ENCODE assay signal across 8 mouse cellular contexts in the genomic region with DNA sequence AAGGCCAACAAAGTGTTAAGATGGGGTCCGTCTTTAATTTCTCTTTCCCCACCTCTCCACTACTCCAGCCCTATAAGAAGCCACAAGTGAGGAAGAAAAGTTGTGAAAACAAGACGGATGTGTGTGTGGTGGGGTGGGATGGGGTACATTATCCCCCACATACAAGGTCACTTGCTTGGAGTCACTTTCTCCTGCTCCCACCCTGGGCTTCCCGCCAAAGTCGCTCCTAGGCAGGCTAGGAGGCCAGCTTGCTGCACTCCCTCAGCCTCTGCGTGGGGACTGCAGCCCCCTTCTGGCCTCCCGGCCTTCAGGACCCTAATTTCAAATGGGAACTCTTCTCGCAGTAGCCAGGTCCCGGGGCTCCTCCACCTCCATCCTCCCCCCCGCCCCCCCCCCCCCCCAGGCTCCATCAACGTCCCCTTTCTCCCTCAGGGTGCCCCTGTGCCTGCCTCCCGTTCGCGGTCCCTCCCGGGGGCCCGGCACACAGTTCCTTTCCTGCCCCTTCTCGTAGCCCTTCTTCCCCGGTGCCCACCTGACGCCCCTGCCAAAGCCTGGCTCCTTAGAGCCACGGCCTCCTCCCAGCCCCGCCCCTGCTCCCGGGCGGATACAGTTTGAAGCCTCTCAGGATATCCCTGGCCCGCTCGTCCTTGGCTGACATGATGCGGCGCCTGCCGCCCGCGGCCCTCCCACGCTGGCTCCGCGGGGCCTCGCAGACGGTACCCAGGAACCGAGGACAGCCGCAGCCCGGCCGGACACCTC. TPM values are rescaled to one million over a fixed set of nuclear protein-coding genes. Genes with fewer than 3 reads are reported as not detected.
DNase-seq lines count a peak whose midpoint lies in the region; ATAC-seq lines count a peak whose summit lies in the region.

No protein-coding gene starts in this region.

- no peaks in the 10 kb centered on the region; the same call in 1 of the 2 replicates for H3K36me3 ChIP-seq in forebrain, embryonic 15.5 days
- H3K36me3 ChIP-seq in kidney, embryonic 14.5 days (ENCODE audit: control insufficient read depth, insufficient read depth, low read length): no peaks in the 10 kb centered on the region

- H3K27ac ChIP-seq in forebrain, embryonic 15.5 days (replicated peaks): peak overlapping the region; percentile 73
- H3K27ac ChIP-seq in kidney, embryonic 14.5 days (ENCODE audit: low read depth, low read length): peak overlapping the region; percentile 55; the same call in 1 of the 2 replicates

- WGBS in forebrain, embryonic 15.5 days: 1% methylated on average over 37 of the region's 38 CpGs
- WGBS in kidney, embryonic 14.5 days: under 1% methylated on average over 37 of the region's 38 CpGs

- H3K4me1 ChIP-seq in forebrain, embryonic 15.5 days: peaks cover 22% of the 10 kb centered on the region
- peaks cover 6% of the 10 kb centered on the region; the same call in 1 of the 2 replicates for H3K4me1 ChIP-seq in kidney, embryonic 14.5 days (ENCODE audit: control insufficient read depth, insufficient read depth, low read length)

- peak overlapping the region; percentile 89 for H3K9ac ChIP-seq in forebrain, embryonic 15.5 days (replicated peaks)
- peak overlapping the region; percentile 89 for H3K9ac ChIP-seq in kidney, embryonic 14.5 days (ENCODE audit: low read depth, low read length)

- DNase-seq in embryo, embryonic 10 days (ENCODE audit: low spot score): peak; percentile 18
- DNase-seq in embryo, embryonic 9.5 days (ENCODE audit: extremely low spot score): no peak
- peak; percentile 10 for DNase-seq in urinary bladder, postnatal 25 days (ENCODE audit: low spot score)
- DNase-seq in urinary bladder, postnatal 36 days (ENCODE audit: low spot score in 2 of 2): no peak
- DNase-seq in lung, postnatal 14 days: peak; percentile 6
- peak; percentile 18 to 54 for DNase-seq in spleen, postnatal 10 days (ENCODE audit: low spot score in 2 of 2)

- peak overlapping the region; percentile 83 for H3K4me3 ChIP-seq in forebrain, embryonic 15.5 days
- peak overlapping the region; percentile 93 for H3K4me3 ChIP-seq in kidney, embryonic 14.5 days (ENCODE audit: low read length)

- no peaks in the 10 kb centered on the region for H3K9me3 ChIP-seq in forebrain, embryonic 15.5 days
- no peaks in the 10 kb centered on the region for H3K9me3 ChIP-seq in kidney, embryonic 14.5 days (ENCODE audit: control insufficient read depth, low read length)

- H3K4me2 ChIP-seq in forebrain, embryonic 15.5 days (replicated peaks): peak overlapping the region; percentile 75
- H3K4me2 ChIP-seq in kidney, embryonic 14.5 days (replicated peaks; ENCODE audit: low read depth, low read length): peak overlapping the region; percentile 77

- H3K27me3 ChIP-seq in forebrain, embryonic 15.5 days: no peaks in the 10 kb centered on the region
- H3K27me3 ChIP-seq in kidney, embryonic 14.5 days (ENCODE audit: control insufficient read depth, insufficient read depth, low read length): no peaks in the 10 kb centered on the region

- peak; percentile 83 for ATAC-seq in forebrain, embryonic 15.5 days (replicated peaks)
- ATAC-seq in kidney, embryonic 14.5 days (ENCODE audit: low FRiP score, low TSS enrichment): peak; percentile 79

RNA-seq across cellular contexts. Expression of a gene that starts 0.6 kb away (rescaled TPM):
- 99.0 and 103 TPM in 2 replicates for polyA plus RNA-seq in forebrain, embryonic 15.5 days (2015; fragmentation: Nextera tagmentation; extraction: Ambion mirVana)
- 65.5 and 71.7 TPM in 2 replicates for polyA plus RNA-seq in kidney, embryonic 14.5 days (2014; fragmentation: Nextera tagmentation; extraction: Ambion mirVana)

RNA-seq across cellular contexts. Expression of a gene that starts 0.8 kb away (rescaled TPM):
- 62.9 and 63.4 TPM in 2 replicates for polyA plus RNA-seq in forebrain, embryonic 15.5 days (2015; fragmentation: Nextera tagmentation; extraction: Ambion mirVana)
- 40.4 and 45.4 TPM in 2 replicates for polyA plus RNA-seq in kidney, embryonic 14.5 days (2014; fragmentation: Nextera tagmentation; extraction: Ambion mirVana)

RNA-seq across cellular contexts. Expression of a gene that starts 55.3 kb away (rescaled TPM):
- 2,368 and 2,448 TPM in 2 replicates for polyA plus RNA-seq in forebrain, embryonic 15.5 days (2015; fragmentation: Nextera tagmentation; extraction: Ambion mirVana)
- 3,750 and 4,450 TPM in 2 replicates for polyA plus RNA-seq in kidney, embryonic 14.5 days (2014; fragmentation: Nextera tagmentation; extraction: Ambion mirVana)

Comparison
In these comparisons a context has a peak if more than half of its experiments do, and no peak if none do; other contexts are left out.
1. DNase-seq: peak in embryo, embryonic 10 days (single experiment), urinary bladder, postnatal 25 days (single experiment), lung, postnatal 14 days (single experiment) and spleen, postnatal 10 days (2 of 2); none in embryo, embryonic 9.5 days (single experiment) and urinary bladder, postnatal 36 days (0 of 2).